Mouse (Mus musculus): ENCODE measurements around the gene Stk11ip. TPM values are rescaled to one million over a fixed set of nuclear protein-coding genes. Genes with fewer than 3 reads are reported as not detected.

The Stk11ip gene
- total RNA-seq, 2 experiments from 2014 or later = 15.4 to 23.2 TPM

- no peak for ATAC-seq (replicated peaks; ENCODE audit: poor library complexity, severe bottlenecking)
Observed at GRCm38 (mm10) chr1:75533325-75534252, 12.3 kb downstream of the Stk11ip start.

GRCm38 (mm10) chr1:75537587-75537986 lies 16.3 kb downstream of the Stk11ip start:
- ATAC-seq (replicated peaks; ENCODE audit: poor library complexity, severe bottlenecking) = no peak

- ATAC-seq (replicated peaks; ENCODE audit: poor library complexity, severe bottlenecking) = no peak
Observed at GRCm38 (mm10) chr1:75538597-75539190, 17.4 kb downstream of the Stk11ip start.

GRCm38 (mm10) chr1:75541496-75541895 lies 20.2 kb downstream of the Stk11ip start:
- no peak for ATAC-seq (replicated peaks; ENCODE audit: poor library complexity, severe bottlenecking)

DNA sequence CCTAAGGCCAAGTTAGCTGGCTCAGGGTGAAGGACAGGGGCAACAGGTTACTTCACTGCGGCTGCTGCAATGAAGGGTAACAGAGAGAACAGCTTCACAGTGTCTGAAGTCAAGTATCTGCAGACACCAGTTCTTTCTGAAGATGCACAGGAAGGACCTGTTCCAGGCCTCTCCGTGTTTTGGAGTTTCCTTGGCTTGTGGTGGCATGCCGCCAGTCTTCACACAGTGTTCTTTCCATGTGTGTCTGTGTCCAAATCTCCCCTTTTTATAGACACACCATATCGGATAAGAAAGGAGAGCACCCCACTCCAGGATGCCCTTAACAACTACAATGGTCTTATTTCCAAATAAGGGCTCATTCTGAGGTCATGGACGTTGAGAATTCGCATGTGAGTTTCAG lies 23.0 kb downstream of the Stk11ip start:
- ATAC-seq (replicated peaks; ENCODE audit: poor library complexity, severe bottlenecking) = no peak

- peak; percentile 79 for ATAC-seq (replicated peaks; ENCODE audit: poor library complexity, severe bottlenecking)
Observed at GRCm38 (mm10) chr1:75545965-75546956, 24.9 kb downstream of the Stk11ip start, which contains the start of gene Slc4a3. Slc4a3 (plus strand) TSS chr1:75546266.

DNA sequence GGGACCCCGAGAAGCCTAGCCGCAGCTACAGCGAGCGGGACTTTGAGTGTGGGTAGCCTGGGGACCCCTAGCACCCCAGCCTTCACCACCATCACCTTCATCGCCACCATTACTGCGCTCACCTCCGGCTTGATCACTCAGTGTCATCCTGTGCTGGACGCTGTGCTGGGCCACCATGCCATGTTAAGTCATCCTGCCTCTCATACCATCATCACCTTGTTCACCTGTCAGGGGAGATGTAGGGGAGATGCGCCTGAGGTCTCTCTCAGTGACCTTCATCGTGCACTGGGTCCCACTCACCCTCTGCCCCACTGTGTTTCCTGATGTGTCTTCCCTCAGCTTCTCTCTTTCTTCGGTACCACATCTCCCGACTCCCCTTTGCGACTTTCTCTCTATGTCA lies 26.0 kb downstream of the Stk11ip start:
- no peak for ATAC-seq (replicated peaks; ENCODE audit: poor library complexity, severe bottlenecking)

DNA sequence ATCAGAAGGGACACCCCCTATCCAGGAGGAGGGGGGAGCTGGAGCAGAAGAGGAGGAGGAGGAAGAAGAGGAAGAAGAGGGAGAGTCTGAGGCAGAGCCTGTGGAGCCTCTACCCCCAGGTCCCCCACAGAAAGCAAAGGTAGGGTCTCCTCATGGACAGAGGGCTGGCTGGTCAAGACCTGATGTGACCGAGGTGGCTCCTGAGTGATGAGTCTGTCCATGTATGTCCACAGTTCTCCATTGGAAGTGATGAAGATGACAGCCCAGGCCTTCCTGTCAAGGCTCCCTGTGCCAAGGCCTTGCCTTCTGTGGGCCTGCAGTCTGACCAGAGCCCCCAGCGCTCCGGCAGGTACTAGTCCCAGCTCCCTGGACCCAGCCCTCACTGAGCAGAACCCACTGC lies 26.8 kb downstream of the Stk11ip start:
- ATAC-seq (replicated peaks; ENCODE audit: poor library complexity, severe bottlenecking) = no peak

GRCm38 (mm10) chr1:75548871-75549270 lies 27.5 kb downstream of the Stk11ip start:
- ATAC-seq (replicated peaks; ENCODE audit: poor library complexity, severe bottlenecking) = no peak

DNA sequence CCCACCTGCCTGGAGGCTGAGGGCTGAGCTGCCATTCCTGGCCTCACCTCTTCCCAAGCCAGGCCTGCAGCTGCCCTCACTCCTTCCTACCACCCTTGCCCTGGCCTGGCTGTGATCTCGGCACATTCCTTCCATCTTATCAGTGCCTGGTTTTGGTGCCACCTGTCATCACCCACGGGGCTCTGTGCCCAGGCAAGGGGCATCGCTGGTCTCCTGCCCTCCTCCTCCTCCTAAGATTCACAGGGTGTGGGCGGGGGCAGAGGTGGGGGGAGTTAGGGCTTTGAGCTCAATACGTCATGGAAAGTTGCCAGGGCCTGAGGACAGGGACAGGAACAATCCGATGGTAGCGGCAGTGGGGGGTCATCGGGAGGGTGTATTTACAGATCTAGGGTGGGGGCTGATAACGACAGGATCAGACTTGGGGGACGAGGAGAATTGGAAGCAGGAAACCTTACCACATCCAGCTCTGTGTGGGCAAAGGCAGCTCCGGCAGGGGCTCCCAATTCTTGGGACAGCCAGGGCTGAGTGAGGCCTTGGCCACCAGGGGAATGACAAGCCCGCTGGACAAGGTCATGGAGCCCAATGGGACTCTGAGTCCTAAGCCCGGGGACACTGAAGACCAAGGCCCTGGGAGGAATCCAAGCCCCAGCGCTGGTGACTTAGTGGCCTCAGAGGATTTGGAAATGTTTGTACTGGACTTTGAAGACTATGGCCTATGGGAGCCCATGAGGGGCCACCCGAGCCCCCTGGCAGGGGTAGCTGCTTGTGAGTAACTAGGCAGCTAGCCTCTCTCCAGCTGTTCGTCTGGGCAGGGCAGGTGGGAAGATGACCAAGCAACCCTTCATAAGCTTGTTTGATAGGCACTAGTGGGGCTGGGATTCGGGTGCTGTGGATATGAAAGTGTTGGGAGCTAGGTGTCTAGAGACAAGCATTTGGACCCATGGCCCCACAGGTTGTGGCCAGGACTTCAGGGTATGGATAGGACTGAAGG lies 28.3 kb downstream of the Stk11ip start:
- no peak for ATAC-seq (replicated peaks; ENCODE audit: poor library complexity, severe bottlenecking)

- no peak for ATAC-seq (replicated peaks; ENCODE audit: poor library complexity, severe bottlenecking)
Observed at GRCm38 (mm10) chr1:75550586-75550985, 29.3 kb downstream of the Stk11ip start.

- no peak for ATAC-seq (replicated peaks; ENCODE audit: poor library complexity, severe bottlenecking)
Observed at GRCm38 (mm10) chr1:75555680-75556079, 34.4 kb downstream of the Stk11ip start.

GRCm38 (mm10) chr1:75556143-75556781 lies 34.9 kb downstream of the Stk11ip start:
- no peak for ATAC-seq (replicated peaks; ENCODE audit: poor library complexity, severe bottlenecking)

- no peak for ATAC-seq (replicated peaks; ENCODE audit: poor library complexity, severe bottlenecking)
Observed at GRCm38 (mm10) chr1:75557041-75557440, 35.7 kb downstream of the Stk11ip start.

- no peak for ATAC-seq (replicated peaks; ENCODE audit: poor library complexity, severe bottlenecking)
Observed at GRCm38 (mm10) chr1:75558388-75559178, 37.3 kb downstream of the Stk11ip start.

GRCm38 (mm10) chr1:75559212-75559925 lies 38.0 kb downstream of the Stk11ip start:
- ATAC-seq (replicated peaks; ENCODE audit: poor library complexity, severe bottlenecking) = peak; percentile 92

- no peak for ATAC-seq (replicated peaks; ENCODE audit: poor library complexity, severe bottlenecking)
Observed at GRCm38 (mm10) chr1:75560206-75560913, 39.0 kb downstream of the Stk11ip start.

All from granulocyte monocyte progenitor cell, adult 5-6 weeks (primary cell).